Mouse (Mus musculus): ENCODE data around the gene Tspyl1. TPM values are rescaled to one million over a fixed set of nuclear protein-coding genes. Genes with fewer than 3 reads are reported as not detected.
A peak's percentile ranks its signal among the peaks of the same experiment; 100 is the strongest.

The Tspyl1 gene
- polyA plus RNA-seq (2012; rRNA removed): 6.1 and 7.2 TPM in 2 replicates

DNA sequence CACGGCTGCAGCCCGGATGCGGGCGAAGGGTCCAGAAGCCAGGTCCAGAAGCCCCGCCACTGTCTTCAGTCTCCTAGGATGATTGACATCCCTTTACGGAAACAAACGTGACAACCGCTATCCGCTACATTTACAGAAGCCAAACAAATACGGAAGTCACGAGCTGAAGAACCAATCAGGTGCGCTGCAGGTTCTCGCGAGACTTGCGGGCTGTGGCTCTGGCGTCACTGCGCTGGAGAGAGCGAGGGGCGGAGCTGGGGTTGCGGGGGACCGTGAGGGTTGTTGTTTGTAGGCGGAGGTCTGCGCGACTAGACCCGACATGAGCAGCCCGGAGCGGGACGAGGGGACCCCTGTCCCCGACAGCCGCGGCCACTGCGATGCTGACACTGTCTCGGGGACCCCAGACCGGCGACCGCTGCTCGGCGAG is at the start of gene Tspyl1:
Gene Tspyl1 (plus strand): TSS at position 229 of the 427 bp plus-strand sequence.
- Histone ChIP-seq H3K4me3 (ENCODE audit: control insufficient read depth, low read depth, low read length) (peak within 1 kb of the TSS; percentile 99), H3K27ac (ENCODE audit: control insufficient read depth, insufficient read depth, low read depth, low read length) (peak within 1 kb of the TSS; percentile 92), H3K27me3 (ENCODE audit: control insufficient read depth, insufficient read depth, low read length) (no peaks in the 10 kb centered on the region), H3K36me3 (ENCODE audit: control insufficient read depth, insufficient read depth, low read length) (no peaks in the 10 kb centered on the region), H3K4me1 (ENCODE audit: control insufficient read depth, insufficient read depth, low read length) (peaks cover 7% of the 10 kb centered on the region)
- TF ChIP-seq POLR2A (IDR thresholded peaks at IDR 0.05; ENCODE audit: control insufficient read depth, low read depth, low read length) (peak; percentile 85), CTCF (IDR thresholded peaks at IDR 0.05; ENCODE audit: control insufficient read depth, insufficient read depth, insufficient replicate concordance, low read depth, low read length) (no peak)

- Histone ChIP-seq H3K27ac (ENCODE audit: control insufficient read depth, insufficient read depth, low read depth, low read length) (no peak overlapping the region), H3K4me1 (ENCODE audit: control insufficient read depth, insufficient read depth, low read length) (peaks cover 4% of the 10 kb centered on the region; the same call in 1 of the 2 replicates), H3K4me3 (ENCODE audit: control insufficient read depth, low read depth, low read length) (no peak overlapping the region), H3K27me3 (ENCODE audit: control insufficient read depth, insufficient read depth, low read length) (no peaks in the 10 kb centered on the region), H3K36me3 (ENCODE audit: control insufficient read depth, insufficient read depth, low read length) (no peaks in the 10 kb centered on the region)
- no peak for TF ChIP-seq POLR2A (IDR thresholded peaks at IDR 0.05; ENCODE audit: control insufficient read depth, low read depth, low read length)
- no peak for TF ChIP-seq CTCF (IDR thresholded peaks at IDR 0.05; ENCODE audit: control insufficient read depth, insufficient read depth, insufficient replicate concordance, low read depth, low read length)
Measured at GRCm38 (mm10) chr10:34233418-34233817, 48.6 kb upstream of the Tspyl1 start.

DNA sequence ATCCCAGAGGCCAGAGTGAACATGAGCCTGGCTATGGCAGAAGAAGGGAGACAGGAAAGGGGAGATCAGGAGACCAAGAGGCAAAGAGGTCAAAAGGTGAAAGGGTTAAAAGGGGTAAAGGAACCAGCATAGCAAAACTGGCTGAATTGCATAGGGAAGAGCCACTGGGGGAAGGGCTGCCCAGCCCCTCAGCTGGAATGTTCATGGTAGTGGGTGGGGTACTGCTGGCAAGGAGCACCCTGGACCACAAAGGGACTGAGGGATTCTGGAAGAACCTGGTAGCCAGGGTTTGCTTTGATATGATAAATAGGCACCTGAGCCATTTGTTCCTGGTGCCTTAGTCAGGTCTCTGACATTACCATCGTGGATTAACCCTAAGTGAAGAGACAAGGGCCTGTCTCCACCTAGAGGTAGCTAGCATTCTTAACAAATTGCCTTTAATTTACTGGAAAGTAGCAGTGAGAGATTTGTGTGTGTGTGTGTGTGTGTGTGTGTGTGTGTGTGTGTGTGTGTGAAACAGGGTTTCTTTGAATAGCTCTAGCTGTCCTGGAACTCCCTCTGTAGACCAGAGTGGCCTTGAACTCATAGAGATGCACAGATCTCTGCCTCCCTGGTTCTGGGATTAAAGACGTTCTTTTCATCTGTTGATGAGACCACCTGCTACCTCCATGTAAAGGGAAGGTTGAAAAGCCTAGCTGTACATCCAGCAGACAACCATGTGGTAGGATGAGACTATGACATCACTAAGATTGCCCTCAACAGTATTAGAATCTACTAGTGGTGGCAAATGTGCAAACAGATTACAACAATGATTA is 47.9 kb upstream of the Tspyl1 start:
- H3K4me3 ChIP-seq (ENCODE audit: control insufficient read depth, low read depth, low read length): no peak overlapping the region

DNA sequence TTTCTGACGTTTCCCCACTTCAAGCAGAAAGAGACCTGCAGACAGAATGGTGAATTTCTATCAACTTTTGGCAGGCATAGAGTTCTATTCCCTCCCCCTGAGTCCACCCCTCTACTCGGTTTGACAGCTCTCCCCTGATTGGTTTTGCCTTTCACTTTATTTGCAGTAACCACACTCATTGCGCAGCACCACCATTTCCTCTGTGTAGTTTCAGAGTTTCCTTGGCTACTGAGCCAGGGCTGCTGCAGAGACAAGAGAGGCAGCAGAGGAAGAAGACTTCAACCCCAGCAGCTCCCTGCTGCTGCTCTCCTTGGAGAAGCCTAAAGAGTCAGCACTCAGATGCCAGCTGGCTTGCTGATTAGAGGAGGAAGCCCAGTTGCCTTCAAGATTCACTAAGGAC is 46.6 kb upstream of the Tspyl1 start:
- Histone ChIP-seq H3K27ac (ENCODE audit: control insufficient read depth, insufficient read depth, low read depth, low read length) (no peak overlapping the region), H3K4me3 (ENCODE audit: control insufficient read depth, low read depth, low read length) (no peak overlapping the region), H3K36me3 (ENCODE audit: control insufficient read depth, insufficient read depth, low read length) (no peaks in the 10 kb centered on the region), H3K27me3 (ENCODE audit: control insufficient read depth, insufficient read depth, low read length) (no peaks in the 10 kb centered on the region), H3K4me1 (ENCODE audit: control insufficient read depth, insufficient read depth, low read length) (peaks cover 4% of the 10 kb centered on the region; the same call in 1 of the 2 replicates)
- TF ChIP-seq POLR2A (IDR thresholded peaks at IDR 0.05; ENCODE audit: control insufficient read depth, low read depth, low read length) (no peak), CTCF (IDR thresholded peaks at IDR 0.05; ENCODE audit: control insufficient read depth, insufficient read depth, insufficient replicate concordance, low read depth, low read length) (no peak)

More for the DNA sequence above, 47.9 kb upstream of the Tspyl1 start:
- Histone ChIP-seq H3K27ac (ENCODE audit: control insufficient read depth, insufficient read depth, low read depth, low read length) (no peak overlapping the region), H3K36me3 (ENCODE audit: control insufficient read depth, insufficient read depth, low read length) (no peaks in the 10 kb centered on the region), H3K4me1 (ENCODE audit: control insufficient read depth, insufficient read depth, low read length) (peaks cover 4% of the 10 kb centered on the region; the same call in 1 of the 2 replicates), H3K27me3 (ENCODE audit: control insufficient read depth, insufficient read depth, low read length) (no peaks in the 10 kb centered on the region)
- TF ChIP-seq POLR2A (IDR thresholded peaks at IDR 0.05; ENCODE audit: control insufficient read depth, low read depth, low read length): no peak
- no peak for TF ChIP-seq CTCF (IDR thresholded peaks at IDR 0.05; ENCODE audit: control insufficient read depth, insufficient read depth, insufficient replicate concordance, low read depth, low read length)

DNA sequence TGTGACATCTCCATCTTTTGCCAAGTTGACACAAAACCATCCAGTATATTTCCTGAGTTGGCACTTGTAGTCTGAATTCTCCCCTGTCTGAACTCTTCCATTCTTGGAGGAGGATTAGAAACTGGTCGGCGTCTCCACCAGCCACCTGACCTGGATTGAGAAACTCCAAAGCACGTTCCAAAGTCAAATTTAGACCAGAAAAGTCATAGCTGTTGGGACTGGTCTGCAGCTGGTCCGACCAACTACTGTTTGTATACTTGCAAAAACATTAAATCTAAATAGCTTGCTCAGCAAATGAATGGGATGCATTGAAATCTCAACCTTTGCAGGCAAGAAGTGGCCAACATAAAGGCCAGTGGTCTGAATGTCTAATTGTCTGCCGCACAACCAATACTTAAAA is 45.4 kb upstream of the Tspyl1 start:
- no peaks in the 10 kb centered on the region for H3K36me3 ChIP-seq (ENCODE audit: control insufficient read depth, insufficient read depth, low read length)
- H3K4me3 ChIP-seq (ENCODE audit: control insufficient read depth, low read depth, low read length): no peak overlapping the region
- H3K27ac ChIP-seq (ENCODE audit: control insufficient read depth, insufficient read depth, low read depth, low read length): no peak overlapping the region
- TF ChIP-seq CTCF (IDR thresholded peaks at IDR 0.05; ENCODE audit: control insufficient read depth, insufficient read depth, insufficient replicate concordance, low read depth, low read length): no peak
- TF ChIP-seq POLR2A (IDR thresholded peaks at IDR 0.05; ENCODE audit: control insufficient read depth, low read depth, low read length): no peak
- peaks cover 4% of the 10 kb centered on the region; the same call in 1 of the 2 replicates for H3K4me1 ChIP-seq (ENCODE audit: control insufficient read depth, insufficient read depth, low read length)
- H3K27me3 ChIP-seq (ENCODE audit: control insufficient read depth, insufficient read depth, low read length): no peaks in the 10 kb centered on the region

DNA sequence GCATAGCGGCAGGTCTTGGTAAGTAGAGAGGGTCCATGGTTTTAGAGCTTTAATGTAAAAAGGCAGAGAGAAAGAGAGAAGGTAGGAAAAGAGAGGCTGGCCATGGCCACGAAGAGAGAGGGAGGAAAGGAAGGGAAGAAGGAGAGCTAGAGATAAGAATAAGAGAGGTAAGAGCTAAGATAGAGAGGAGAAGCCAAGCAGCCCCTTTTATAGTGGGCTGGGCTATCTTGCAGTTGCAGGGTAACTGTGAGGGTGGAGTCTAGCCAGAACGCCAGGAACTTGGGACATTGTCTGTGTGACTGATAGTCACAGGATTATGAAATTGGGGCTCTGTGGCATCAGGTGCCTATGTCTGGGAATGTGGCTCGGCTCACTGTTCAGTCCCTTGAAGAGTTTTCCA is 43.5 kb upstream of the Tspyl1 start:
- H3K4me1 ChIP-seq (ENCODE audit: control insufficient read depth, insufficient read depth, low read length): peaks cover 4% of the 10 kb centered on the region; the same call in 1 of the 2 replicates
- H3K36me3 ChIP-seq (ENCODE audit: control insufficient read depth, insufficient read depth, low read length): no peaks in the 10 kb centered on the region
- H3K27ac ChIP-seq (ENCODE audit: control insufficient read depth, insufficient read depth, low read depth, low read length): no peak overlapping the region
- TF ChIP-seq CTCF (IDR thresholded peaks at IDR 0.05; ENCODE audit: control insufficient read depth, insufficient read depth, insufficient replicate concordance, low read depth, low read length): no peak
- TF ChIP-seq POLR2A (IDR thresholded peaks at IDR 0.05; ENCODE audit: control insufficient read depth, low read depth, low read length): no peak
- no peak overlapping the region for H3K4me3 ChIP-seq (ENCODE audit: control insufficient read depth, low read depth, low read length)
- no peaks in the 10 kb centered on the region for H3K27me3 ChIP-seq (ENCODE audit: control insufficient read depth, insufficient read depth, low read length)

DNA sequence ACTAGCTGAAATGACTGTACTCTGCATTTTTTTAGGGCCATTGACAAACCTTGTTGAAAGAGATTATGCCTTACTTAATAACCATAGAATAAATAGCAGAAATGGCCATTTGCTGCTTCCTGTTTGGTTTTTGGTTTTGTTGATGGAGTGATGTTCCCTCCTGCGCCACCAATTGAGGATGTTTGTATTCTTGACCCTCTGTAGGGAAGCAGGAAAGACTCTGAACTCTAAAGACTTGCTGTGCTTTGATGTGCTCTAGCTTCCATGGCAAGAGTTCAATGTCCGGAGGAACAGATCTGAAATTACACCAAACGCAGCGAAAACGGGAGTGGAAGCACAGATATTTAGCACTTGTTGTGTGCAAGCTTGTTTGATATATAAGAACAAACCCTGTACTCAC is 37.2 kb upstream of the Tspyl1 start:
- TF ChIP-seq CTCF (IDR thresholded peaks at IDR 0.05; ENCODE audit: control insufficient read depth, insufficient read depth, insufficient replicate concordance, low read depth, low read length) (no peak), POLR2A (IDR thresholded peaks at IDR 0.05; ENCODE audit: control insufficient read depth, low read depth, low read length) (no peak)
- Histone ChIP-seq H3K36me3 (ENCODE audit: control insufficient read depth, insufficient read depth, low read length) (no peaks in the 10 kb centered on the region), H3K27me3 (ENCODE audit: control insufficient read depth, insufficient read depth, low read length) (no peaks in the 10 kb centered on the region), H3K27ac (ENCODE audit: control insufficient read depth, insufficient read depth, low read depth, low read length) (no peak overlapping the region), H3K4me3 (ENCODE audit: control insufficient read depth, low read depth, low read length) (no peak overlapping the region), H3K4me1 (ENCODE audit: control insufficient read depth, insufficient read depth, low read length) (no peaks in the 10 kb centered on the region)

Measured in testis, adult 2 months (tissue).